Mouse (Mus musculus): Measurements from ENCODE around the gene Mta1.

The Mta1 gene

GRCm38 (mm10) chr12:113186326-113187010 lies 88.4 kb downstream of the Mta1 start:
- peak; percentile 45 for DNase-seq

Measured in thymus, postnatal 4 days (tissue).